8 mouse cellular contexts compared by ENCODE assay signal in the genomic region with DNA sequence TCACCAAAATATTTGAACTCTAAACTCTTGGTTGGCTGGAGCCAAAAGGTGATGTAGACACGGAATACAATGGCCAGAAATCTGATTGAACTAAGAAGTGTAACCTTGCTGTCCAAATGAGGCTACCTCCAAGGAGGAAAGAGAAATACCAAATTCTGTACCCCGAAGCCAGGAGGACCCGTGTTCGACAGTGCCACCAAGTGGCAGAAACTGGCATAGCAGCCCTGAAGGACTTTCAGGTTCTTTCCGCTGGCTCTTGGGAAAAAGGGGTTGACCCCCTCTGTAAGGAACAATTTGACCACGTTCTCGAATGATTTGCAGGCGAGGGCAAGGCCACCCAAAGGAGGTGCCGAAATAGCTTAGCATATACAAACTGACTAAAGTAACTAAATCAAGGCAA. TPM values are rescaled to one million over a fixed set of nuclear protein-coding genes. Genes with fewer than 3 reads are reported as not detected.
A peak's percentile ranks its signal among the peaks of the same experiment; 100 is the strongest.
DNase-seq lines count a peak whose midpoint lies in the region; ATAC-seq and TF ChIP-seq lines count a peak whose summit lies in the region.

No protein-coding gene starts in this region.

- H3K9ac ChIP-seq in midbrain, embryonic 11.5 days (ENCODE audit: low read length): no peak overlapping the region
- no peak overlapping the region for H3K9ac ChIP-seq in midbrain, embryonic 16.5 days (ENCODE audit: low read depth, low read length)
- H3K9ac ChIP-seq in liver, embryonic 14.5 days (replicated peaks): no peak overlapping the region

- no peaks in the 10 kb centered on the region for H3K36me3 ChIP-seq in midbrain, embryonic 11.5 days (ENCODE audit: control insufficient read depth, insufficient read depth, low read length)
- H3K36me3 ChIP-seq in midbrain, embryonic 16.5 days (ENCODE audit: control insufficient read depth, insufficient read depth, low read length): no peaks in the 10 kb centered on the region
- H3K36me3 ChIP-seq in liver, embryonic 14.5 days (replicated peaks; ENCODE audit: control insufficient read depth, insufficient read depth, low read depth): no peaks in the 10 kb centered on the region

- no peak for ATAC-seq in midbrain, embryonic 11.5 days (ENCODE audit: low FRiP score)
- ATAC-seq in midbrain, embryonic 16.5 days: no peak
- ATAC-seq in granulocyte monocyte progenitor cell, adult 5-6 weeks (replicated peaks; ENCODE audit: poor library complexity, severe bottlenecking): peak; percentile 70
- ATAC-seq in liver, embryonic 14.5 days (ENCODE audit: insufficient read depth): no peak

- no peaks in the 10 kb centered on the region for H3K4me1 ChIP-seq in midbrain, embryonic 11.5 days (ENCODE audit: control insufficient read depth, insufficient read depth, low read length)
- H3K4me1 ChIP-seq in midbrain, embryonic 16.5 days (ENCODE audit: control insufficient read depth, insufficient read depth, low read length): no peaks in the 10 kb centered on the region
- no peaks in the 10 kb centered on the region for H3K4me1 ChIP-seq in liver, embryonic 14.5 days (replicated peaks; ENCODE audit: control insufficient read depth in 2 of 2, insufficient read depth in 2 of 2, low read length in 1 of 2)

- DNase-seq in cerebellum, adult 18-20 months: peak; percentile 7 to 20
- DNase-seq in cerebellum, adult 9-11 months: no peak
- DNase-seq in midbrain, embryonic 11.5 days (ENCODE audit: low spot score, missing footprints): peak; percentile 95
- DNase-seq in c-Kit-negative CD71-positive TER-119-positive erythroid progenitor cells, embryonic 14.5 days (ENCODE audit: low read depth, low spot score): peak; percentile 19
- DNase-seq in liver, embryonic 14.5 days (ENCODE audit: low read depth in 3 of 3, low spot score in 3 of 3): no peak
- peak; percentile 57 to 65 for DNase-seq in right cerebral cortex, adult 2 months (ENCODE audit: low spot score in 2 of 2)

- TF ChIP-seq CTCF in liver, embryonic 14.5 days (IDR thresholded peaks at IDR 0.05; ENCODE audit: low read depth): peak; percentile 89

- no peak for TF ChIP-seq EP300 in liver, embryonic 14.5 days (IDR thresholded peaks at IDR 0.05; ENCODE audit: low read depth)

- no peaks in the 10 kb centered on the region for H3K9me3 ChIP-seq in midbrain, embryonic 11.5 days (ENCODE audit: control insufficient read depth, low read length)
- no peaks in the 10 kb centered on the region; the same call in 1 of the 2 replicates for H3K9me3 ChIP-seq in midbrain, embryonic 16.5 days (replicated peaks; ENCODE audit: control insufficient read depth, low read length, poor library complexity, severe bottlenecking)
- H3K9me3 ChIP-seq in liver, embryonic 14.5 days (ENCODE audit: control insufficient read depth, low read length): no peaks in the 10 kb centered on the region

- no peak overlapping the region for H3K4me2 ChIP-seq in midbrain, embryonic 11.5 days
- no peak overlapping the region for H3K4me2 ChIP-seq in midbrain, embryonic 16.5 days (ENCODE audit: low read length)
- no peak overlapping the region for H3K4me2 ChIP-seq in liver, embryonic 14.5 days (ENCODE audit: low read depth)

- H3K27me3 ChIP-seq in midbrain, embryonic 11.5 days (ENCODE audit: control insufficient read depth, insufficient read depth, low read length): no peaks in the 10 kb centered on the region
- H3K27me3 ChIP-seq in midbrain, embryonic 16.5 days (ENCODE audit: control insufficient read depth, insufficient read depth, low read depth, low read length): no peaks in the 10 kb centered on the region
- H3K27me3 ChIP-seq in liver, embryonic 14.5 days (ENCODE audit: control insufficient read depth, insufficient read depth, low read length): no peaks in the 10 kb centered on the region

- H3K4me3 ChIP-seq in midbrain, embryonic 11.5 days (ENCODE audit: low read depth, low read length): no peak overlapping the region
- H3K4me3 ChIP-seq in midbrain, embryonic 16.5 days (ENCODE audit: low read depth, low read length): no peak overlapping the region
- no peak overlapping the region for H3K4me3 ChIP-seq in liver, embryonic 14.5 days (ENCODE audit: insufficient read depth in 1 of 2, low read depth in 2 of 2, low read length in 2 of 2)

- H3K27ac ChIP-seq in midbrain, embryonic 11.5 days (ENCODE audit: low read depth, low read length): no peak overlapping the region
- H3K27ac ChIP-seq in midbrain, embryonic 16.5 days (ENCODE audit: low read length): no peak overlapping the region
- H3K27ac ChIP-seq in liver, embryonic 14.5 days: no peak overlapping the region

- WGBS in midbrain, embryonic 11.5 days: 41% methylated on average over 9 of the region's 9 CpGs
- 44% methylated on average over 9 of the region's 9 CpGs for WGBS in midbrain, embryonic 16.5 days
- 26% methylated on average over 9 of the region's 9 CpGs for WGBS in liver, embryonic 14.5 days (ENCODE audit: insufficient replicate concordance)

RNA-seq across cellular contexts. Expression of gene Ccn2, which starts 26.3 kb away (rescaled TPM):
- polyA plus RNA-seq in midbrain, embryonic 11.5 days (2014; fragmentation: Nextera tagmentation; extraction: Ambion mirVana): 3.2 and 3.8 TPM in 2 replicates
- polyA plus RNA-seq in midbrain, embryonic 16.5 days (2015; fragmentation: Nextera tagmentation; extraction: Ambion mirVana): 2.0 and 3.6 TPM in 2 replicates
- not detected in 2 replicates for total RNA-seq in granulocyte monocyte progenitor cell, adult 5-6 weeks (2014; fragmentation: Nextera tagmentation)
- not detected in 2 replicates for total RNA-seq in granulocyte monocyte progenitor cell, adult 5-6 weeks (2017)
- polyA plus RNA-seq in liver, embryonic 14.5 days (2012; rRNA removed): 1.4 and 2.0 TPM in 2 replicates
- polyA plus RNA-seq in liver, embryonic 14.5 days (2014; fragmentation: Nextera tagmentation; extraction: Ambion mirVana): 0.32 and 0.37 TPM in 2 replicates

Comparison
In these comparisons a context has a peak if more than half of its experiments do, and no peak if none do; other contexts are left out.
1. DNase-seq: peak in cerebellum, adult 18-20 months (2 of 2), midbrain, embryonic 11.5 days (single experiment), c-Kit-negative CD71-positive TER-119-positive erythroid progenitor cells, embryonic 14.5 days (single experiment) and right cerebral cortex, adult 2 months (2 of 2); none in cerebellum, adult 9-11 months (single experiment) and liver, embryonic 14.5 days (0 of 3).